22 mouse cellular contexts compared by ENCODE assay signal in the genomic region with DNA sequence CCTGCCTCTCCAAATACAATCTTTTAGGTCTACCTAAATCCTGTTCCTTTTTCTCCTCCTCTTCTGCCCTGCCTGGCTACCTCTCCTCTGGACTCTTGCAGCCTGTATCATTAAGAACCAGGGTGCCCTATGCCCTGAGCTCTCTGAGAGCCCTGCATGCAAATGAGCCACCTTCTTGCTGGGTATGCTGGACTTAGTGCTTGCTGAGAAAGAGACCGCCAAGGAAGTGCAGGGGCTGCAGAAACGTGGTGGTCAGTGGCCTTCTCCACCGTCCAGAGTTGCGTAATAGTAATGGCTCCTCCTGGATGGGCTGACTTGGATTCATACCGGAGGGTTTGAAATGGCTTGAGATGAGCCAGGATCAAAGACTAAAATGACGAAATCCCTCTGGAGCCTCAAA.
DNase-seq lines count a peak whose midpoint lies in the region; ATAC-seq lines count a peak whose summit lies in the region.
"Had no signal": no experiment of that assay in that cellular context is flagged by ENCODE, and none has a peak within 500 bp of the region (broad histone marks: within the 10 kb centered on the region; RNA-seq: fewer than 3 reads in every experiment).

No protein-coding gene starts in this region.

- peaks cover under 1% of the 10 kb centered on the region; the same call in 1 of the 2 replicates for H3K9me3 ChIP-seq in forebrain, embryonic 10.5 days
- H3K9me3 ChIP-seq in forebrain, embryonic 12.5 days: no peaks in the 10 kb centered on the region
- H3K9me3 ChIP-seq in kidney, embryonic 15.5 days (replicated peaks): no peaks in the 10 kb centered on the region
- H3K9me3 ChIP-seq: embryonic facial prominence, embryonic 10.5 days; G1E; heart, embryonic 15.5 days; hindbrain, embryonic 15.5 days had no signal

- H3K27ac ChIP-seq in forebrain, embryonic 10.5 days: peak overlapping the region; percentile 53; the same call in 1 of the 2 replicates
- H3K27ac ChIP-seq in forebrain, embryonic 12.5 days: no peak overlapping the region
- H3K27ac ChIP-seq in kidney, embryonic 15.5 days: no peak overlapping the region
- H3K27ac ChIP-seq: embryonic facial prominence, embryonic 10.5 days; heart, embryonic 15.5 days; hindbrain, embryonic 15.5 days had no signal

- no peak for ATAC-seq in forebrain, embryonic 12.5 days (ENCODE audit: low FRiP score)
- ATAC-seq in kidney, embryonic 15.5 days (replicated peaks; ENCODE audit: low FRiP score): no peak
- ATAC-seq: CD4-positive, CD25-positive, alpha-beta regulatory T cell, adult 4 months; forebrain, embryonic 16.5 days had no signal

- no peaks in the 10 kb centered on the region; the same call in 1 of the 2 replicates for H3K36me3 ChIP-seq in forebrain, embryonic 10.5 days (replicated peaks)
- H3K36me3 ChIP-seq in forebrain, embryonic 12.5 days (replicated peaks): no peaks in the 10 kb centered on the region
- H3K36me3 ChIP-seq in kidney, embryonic 15.5 days: no peaks in the 10 kb centered on the region
- H3K36me3 ChIP-seq: embryonic facial prominence, embryonic 10.5 days; G1E; heart, embryonic 15.5 days; hindbrain, embryonic 15.5 days had no signal

- DNase-seq in forebrain, embryonic 10.5 days (ENCODE audit: extremely low spot score, low spot score): no peak
- peak; percentile 66 for DNase-seq in kidney, adult 11 months
- no peak for DNase-seq in kidney, postnatal 4 days
- DNase-seq in kidney, postnatal 25 days: peak; percentile 47 to 80
- no peak for DNase-seq in thymus, postnatal 25 days
- DNase-seq: adrenal gland, adult 8-10 months; adrenal gland, postnatal 36 days; B cell, adult 2 months; cerebellum, adult 2 months; cerebellum, postnatal 10 days; gastrocnemius, postnatal 10 days; heart, postnatal 14 days had no signal

- H3K4me2 ChIP-seq in forebrain, embryonic 12.5 days: no peak overlapping the region
- no peak overlapping the region for H3K4me2 ChIP-seq in kidney, embryonic 15.5 days
- H3K4me2 ChIP-seq: heart, embryonic 11.5 days; heart, embryonic 15.5 days; hindbrain, embryonic 15.5 days had no signal

- H3K4me3 ChIP-seq in forebrain, embryonic 10.5 days: no peak overlapping the region
- H3K4me3 ChIP-seq in forebrain, embryonic 12.5 days (replicated peaks): no peak overlapping the region
- no peak overlapping the region for H3K4me3 ChIP-seq in kidney, embryonic 15.5 days (replicated peaks)
- H3K4me3 ChIP-seq: embryonic facial prominence, embryonic 10.5 days; erythroblast, embryonic 14.5 days; heart, embryonic 15.5 days; hindbrain, embryonic 15.5 days had no signal

- peaks cover 36% of the 10 kb centered on the region for H3K27me3 ChIP-seq in forebrain, embryonic 10.5 days (ENCODE audit: poor library complexity, severe bottlenecking)
- 0 out of 2 replicates have a peak, but pooled peaks cover 3% of the 10 kb centered on the region for H3K27me3 ChIP-seq in forebrain, embryonic 12.5 days
- 0 out of 2 replicates have a peak, but pooled peaks cover 8% of the 10 kb centered on the region for H3K27me3 ChIP-seq in kidney, embryonic 15.5 days
- H3K27me3 ChIP-seq: hindbrain, embryonic 15.5 days had no signal

- H3K9ac ChIP-seq in forebrain, embryonic 12.5 days: no peak overlapping the region
- no peak overlapping the region for H3K9ac ChIP-seq in kidney, embryonic 15.5 days
- H3K9ac ChIP-seq: heart, embryonic 15.5 days; hindbrain, embryonic 15.5 days had no signal

- H3K4me1 ChIP-seq in forebrain, embryonic 10.5 days: peaks cover 43% of the 10 kb centered on the region
- peaks cover 35% of the 10 kb centered on the region for H3K4me1 ChIP-seq in forebrain, embryonic 12.5 days
- H3K4me1 ChIP-seq in kidney, embryonic 15.5 days: peaks cover 18% of the 10 kb centered on the region

- WGBS in forebrain, embryonic 10.5 days: 74% methylated on average over 6 of the region's 6 CpGs
- 70% methylated on average over 6 of the region's 6 CpGs for WGBS in forebrain, embryonic 12.5 days
- WGBS in kidney, embryonic 15.5 days: 82% methylated on average over 6 of the region's 6 CpGs

Comparison
In these comparisons a context has a peak if more than half of its experiments do, and no peak if none do; other contexts are left out.
1. DNase-seq: peak in kidney, adult 11 months (single experiment) and kidney, postnatal 25 days (2 of 2); none in forebrain, embryonic 10.5 days (single experiment), kidney, postnatal 4 days (0 of 2) and thymus, postnatal 25 days (single experiment).